Mouse (Mus musculus) forebrain, postnatal 0 days (tissue): ENCODE results near the gene 4930415O20Rik. TPM values are rescaled to one million over a fixed set of nuclear protein-coding genes. Genes with fewer than 3 reads are reported as not detected.

Experiments used
- ATAC-seq: fragments of 200-750 bp; cut with Nextera tagmentation; 2 replicates; pipeline ENCODE4 v1.8.0; 2017; ENCODE audit warnings: mild to moderate bottlenecking, moderate library complexity
- DNase-seq: peaks from one replicate; pipeline ENCODE4 v3.0.0-alpha.2; 2015
- H3K27ac ChIP-seq: fragments of 300-500 bp; sonication (generic); 2 replicates; pipeline ENCODE4 v1.5.1; 2014; ENCODE audit warnings: low read depth, mild to moderate bottlenecking, antibody characterized with exemption, low read length, moderate library complexity, mixed read lengths
- H3K27me3 ChIP-seq: fragments of 300-500 bp; sonication (generic); 2 replicates; pipeline ENCODE4 v1.6.1; 2014; ENCODE audit warnings: mild to moderate bottlenecking, low read length, mixed read lengths; ENCODE audit not compliant: insufficient read depth
- H3K36me3 ChIP-seq: fragments of 300-500 bp; sonication (generic); 2 replicates; pipeline ENCODE4 v1.6.1; 2014; ENCODE audit warnings: mild to moderate bottlenecking, moderate library complexity; ENCODE audit not compliant: insufficient read depth
- H3K4me1 ChIP-seq: fragments of 300-500 bp; sonication (generic); 2 replicates; pipeline ENCODE4 v1.6.1; 2014; ENCODE audit warnings: antibody characterized with exemption; ENCODE audit not compliant: insufficient read depth
- H3K4me2 ChIP-seq: fragments of 300-500 bp; sonication (generic); 2 replicates; pipeline ENCODE4 v1.6.1; 2014; ENCODE audit warnings: low read depth, mild to moderate bottlenecking, moderate library complexity
- H3K4me3 ChIP-seq: fragments of 300-500 bp; sonication (generic); 2 replicates; pipeline ENCODE4 v1.5.1; 2014; ENCODE audit warnings: low read depth, low read length, mixed read lengths
- H3K9ac ChIP-seq: fragments of 300-500 bp; sonication (generic); 2 replicates; pipeline ENCODE4 v1.6.1; 2014; ENCODE audit warnings: mild to moderate bottlenecking
- H3K9me3 ChIP-seq: fragments of 300-500 bp; sonication (generic); 2 replicates; pipeline ENCODE4 v1.6.1; 2016; ENCODE audit warnings: low read length
- CTCF ChIP-seq: sonication (generic); IDR thresholded peaks from 2 replicates; pipeline ENCODE4 v1.5.1; 2016; ENCODE audit warnings: antibody characterized with exemption, control low read depth, low read depth
- WGBS: fragments of 180-500 bp; shearing (Covaris S2); extraction: QIAGEN DNeasy Blood & Tissue Kit; methylation state at CpG from one replicate; pipeline ENCODE4 v1.1.7; 2014; 5-methylcytosine and 5-hydroxymethylcytosine counted together
- polyA plus RNA-seq: library from polyadenylated mRNA; unstranded; fragments of >200 nt; fragmentation: Nextera tagmentation; extraction: Ambion mirVana; gene quantifications from 2 replicates; pipeline ENCODE4 v1.2.1, GENCODE M21; 2015
- total RNA-seq: library from RNA; depleted of rRNA; stranded (reverse); fragments of >200 nt; gene quantifications from 2 replicates; pipeline ENCODE4 v1.2.3, GENCODE M21; 2014

Gene 4930415O20Rik
- total and polyA plus RNA-seq, 2 experiments from 2014 or later, result 0.51 TPM; not detected in 1

DNA sequence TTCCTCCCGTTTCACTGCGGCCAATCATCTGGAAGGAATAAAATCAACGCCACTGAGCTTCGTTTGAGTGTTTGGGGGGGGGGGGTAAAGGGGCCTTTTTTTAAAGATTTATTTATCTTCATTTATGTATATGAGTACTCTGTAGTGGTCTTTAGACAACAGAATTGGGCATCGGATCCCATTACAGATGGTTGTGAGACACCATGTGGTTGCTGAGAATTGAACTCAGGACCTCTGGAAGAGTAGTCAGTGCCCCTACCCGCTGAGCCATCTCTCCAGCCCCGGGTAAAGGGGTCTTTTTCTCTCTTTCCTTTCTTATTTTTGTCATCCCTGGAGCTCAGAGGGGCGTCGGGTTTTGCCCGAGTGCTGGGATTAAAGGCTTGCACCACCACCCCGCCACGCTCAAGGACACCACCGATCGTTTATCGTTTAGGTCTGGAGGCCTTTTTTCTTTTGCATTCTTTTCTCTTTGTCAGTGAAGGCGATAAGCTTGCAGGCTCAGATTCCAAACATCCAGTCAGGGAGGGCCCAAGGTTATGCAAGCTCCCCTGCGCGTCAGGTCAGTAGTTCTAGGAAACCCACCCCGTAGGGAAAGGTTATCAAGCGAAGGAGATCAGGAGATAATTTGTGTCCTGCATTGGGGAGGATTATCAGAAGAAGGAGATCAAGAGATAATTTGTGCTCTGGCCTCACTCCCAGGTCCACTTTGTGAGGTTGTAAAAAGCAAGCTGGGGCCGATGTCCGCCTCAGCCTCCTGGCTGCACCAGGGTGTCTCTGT is 2.4 kb upstream of the 4930415O20Rik start:
- Histone ChIP-seq H3K27ac (peak overlapping the region; percentile 96), H3K9ac (peak overlapping the region; percentile 85), H3K27me3 (no peaks in the 10 kb centered on the region), H3K9me3 (no peaks in the 10 kb centered on the region), H3K36me3 (no peaks in the 10 kb centered on the region), H3K4me3 (peak overlapping the region; percentile 56), H3K4me1 (peaks cover 13% of the 10 kb centered on the region), H3K4me2 (peak overlapping the region; percentile 57)
- ATAC-seq, result peak; percentile 6; the same call in 1 of the 2 replicates
- 9% methylated on average over 22 of the region's 22 CpGs for WGBS
- no peak for TF ChIP-seq CTCF
- DNase-seq, result no peak

DNA sequence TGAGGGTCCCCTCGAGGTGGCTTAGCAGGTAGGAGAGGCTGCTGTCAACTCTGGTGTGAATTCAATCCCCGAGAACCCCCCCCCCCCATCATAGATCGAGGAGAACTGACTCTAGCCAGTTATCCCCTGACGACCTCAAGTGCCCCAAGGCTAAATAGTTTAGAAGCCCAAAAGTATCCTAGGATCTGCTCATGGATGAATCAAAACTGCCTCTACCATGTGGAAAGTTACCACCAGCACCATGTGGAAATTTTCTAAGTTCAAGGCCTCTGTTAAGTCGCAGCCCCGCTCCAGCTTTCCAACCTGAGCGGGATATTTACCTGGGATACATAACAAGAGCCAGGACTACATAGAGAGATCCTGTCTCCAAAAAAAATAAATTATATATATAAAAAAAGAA is 1.6 kb upstream of the 4930415O20Rik start:
- Histone ChIP-seq H3K4me3 (0 out of 2 replicates have a peak overlapping the region, but pooled peaks have one; percentile 56), H3K4me2 (peak overlapping the region; percentile 57), H3K4me1 (peaks cover 13% of the 10 kb centered on the region), H3K36me3 (no peaks in the 10 kb centered on the region), H3K27ac (no peak overlapping the region), H3K9ac (no peak overlapping the region), H3K27me3 (no peaks in the 10 kb centered on the region), H3K9me3 (no peaks in the 10 kb centered on the region)
- ATAC-seq (no peak), DNase-seq (no peak)
- TF ChIP-seq CTCF, result no peak
- WGBS, result 68% methylated on average over 7 of the region's 7 CpGs

DNA sequence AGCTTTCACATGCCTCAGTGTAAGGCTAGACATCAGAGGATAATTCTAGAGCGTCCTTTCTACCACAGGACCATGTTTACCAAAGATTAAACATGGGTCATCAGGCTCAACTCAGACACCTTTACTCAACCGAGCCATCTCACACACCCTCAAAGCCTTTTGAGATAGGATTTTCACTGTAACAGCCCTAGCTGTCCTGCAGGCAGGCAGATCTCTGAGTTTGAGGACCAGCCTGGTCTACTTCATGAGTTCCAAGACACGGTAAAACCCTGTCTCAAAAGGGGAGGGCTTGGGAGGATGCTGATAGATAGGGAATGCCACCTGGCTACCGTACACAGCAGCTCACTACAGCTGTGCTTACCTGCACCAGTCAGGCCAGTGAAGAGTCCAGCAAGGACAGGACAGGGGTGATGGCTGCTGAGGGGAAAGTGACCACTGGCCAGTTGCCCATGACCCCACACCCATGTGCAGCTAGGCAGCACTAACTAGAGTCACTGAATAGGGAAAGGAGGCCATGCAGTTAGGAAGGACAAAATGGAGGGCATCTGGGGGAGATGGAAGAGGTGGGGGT is 924 bp upstream of the 4930415O20Rik start:
- DNase-seq, result no peak
- no peak; the same call in 1 of the 2 replicates for TF ChIP-seq CTCF

DNA sequence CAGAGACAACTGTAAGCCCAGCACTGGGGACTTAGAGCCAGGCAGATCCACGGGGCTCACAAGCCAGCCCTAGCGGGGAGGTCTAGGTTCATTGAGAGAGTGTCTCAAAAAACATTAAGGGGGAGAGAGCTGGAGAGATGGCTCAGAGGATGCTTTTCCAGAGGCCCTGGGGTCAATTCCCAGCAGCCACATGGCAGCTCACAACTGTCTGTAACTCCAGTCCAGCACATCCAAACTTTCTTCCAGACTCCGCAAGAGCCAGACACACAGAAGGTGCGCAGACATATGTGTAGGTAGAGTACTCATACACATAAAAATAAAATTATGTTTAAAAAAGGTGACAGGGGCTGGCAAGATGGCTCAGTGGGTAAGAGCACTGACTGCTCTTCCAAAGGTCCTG is 2.5 kb downstream of the 4930415O20Rik start:
- no peak for DNase-seq
- no peak overlapping the region for H3K4me3 ChIP-seq
- no peaks in the 10 kb centered on the region for H3K9me3 ChIP-seq
- no peak overlapping the region for H3K27ac ChIP-seq
- TF ChIP-seq CTCF, result no peak
- no peaks in the 10 kb centered on the region for H3K36me3 ChIP-seq
- no peaks in the 10 kb centered on the region; the same call in 1 of the 2 replicates for H3K27me3 ChIP-seq
- 78% methylated on average over 4 of the region's 4 CpGs for WGBS
- H3K9ac ChIP-seq, result no peak overlapping the region
- H3K4me2 ChIP-seq, result no peak overlapping the region
- H3K4me1 ChIP-seq, result peaks cover 5% of the 10 kb centered on the region
- ATAC-seq, result no peak

More for the DNA sequence above, 924 bp upstream of the 4930415O20Rik start:
- Histone ChIP-seq H3K36me3 (no peaks in the 10 kb centered on the region), H3K9me3 (no peaks in the 10 kb centered on the region), H3K4me2 (no peak overlapping the region), H3K27me3 (no peaks in the 10 kb centered on the region; the same call in 1 of the 2 replicates), H3K4me3 (no peak overlapping the region), H3K4me1 (peaks cover 13% of the 10 kb centered on the region), H3K27ac (no peak overlapping the region), H3K9ac (no peak overlapping the region)
- 82% methylated on average over 4 of the region's 4 CpGs for WGBS
- ATAC-seq, result no peak

DNA sequence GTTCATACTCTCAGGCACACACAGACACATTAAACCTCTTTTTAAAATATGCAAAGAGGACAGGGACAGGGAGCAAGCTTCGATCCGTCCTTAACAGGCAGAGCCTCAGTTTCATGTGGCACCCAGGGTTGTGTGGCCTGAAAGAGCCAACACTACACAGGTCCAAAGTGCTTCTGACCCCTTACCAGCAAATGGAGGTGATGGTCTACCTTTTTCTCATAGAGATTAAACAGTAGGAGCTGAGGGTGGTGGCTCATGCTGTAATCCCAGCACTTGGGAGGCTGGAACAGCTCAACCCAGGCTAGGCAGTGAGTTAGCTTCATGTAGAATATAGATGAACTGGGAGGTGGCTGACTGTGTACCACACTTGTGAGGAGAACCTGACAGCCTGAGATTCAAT is 8.5 kb downstream of the 4930415O20Rik start:
- no peak overlapping the region for H3K9ac ChIP-seq
- H3K36me3 ChIP-seq, result no peaks in the 10 kb centered on the region
- no peak for TF ChIP-seq CTCF
- H3K9me3 ChIP-seq, result no peaks in the 10 kb centered on the region
- no peaks in the 10 kb centered on the region; the same call in 1 of the 2 replicates for H3K27me3 ChIP-seq
- H3K4me2 ChIP-seq, result no peak overlapping the region
- 76% methylated on average over 2 of the region's 2 CpGs for WGBS
- no peak overlapping the region for H3K4me3 ChIP-seq
- ATAC-seq (no peak), DNase-seq (no peak)
- H3K4me1 ChIP-seq, result no peaks in the 10 kb centered on the region
- no peak overlapping the region for H3K27ac ChIP-seq

DNA sequence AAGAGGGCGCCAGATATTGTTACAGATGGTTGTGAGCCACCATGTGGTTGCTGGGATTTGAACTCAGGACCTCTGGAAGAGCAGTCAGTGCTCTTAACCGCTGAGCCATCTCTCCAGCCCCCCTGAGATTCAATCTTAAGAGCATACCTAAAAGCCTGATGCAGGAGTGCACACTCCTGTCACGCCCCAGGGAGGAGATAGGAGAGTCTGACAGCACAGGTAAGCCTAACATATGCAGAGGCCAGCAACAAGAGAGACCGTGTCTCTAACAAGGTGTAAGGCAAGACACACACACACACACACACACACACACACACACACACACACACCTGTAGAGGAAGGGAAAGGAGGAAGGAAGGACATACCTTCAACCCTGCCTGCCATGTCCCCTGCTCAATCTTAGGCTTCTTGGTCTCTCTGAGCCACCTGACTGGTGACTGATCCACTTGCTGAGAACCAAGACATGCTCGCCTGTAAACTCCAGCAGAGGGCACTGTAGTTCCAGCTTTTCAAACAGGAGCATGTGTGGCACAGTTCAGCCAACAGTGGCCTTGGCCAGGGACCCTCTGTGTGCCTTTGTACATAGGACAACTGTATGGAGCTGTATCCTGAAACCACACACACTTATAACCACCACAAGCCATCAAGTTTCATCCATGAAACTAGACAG is 9.1 kb downstream of the 4930415O20Rik start:
- H3K27me3 ChIP-seq, result no peaks in the 10 kb centered on the region
- ATAC-seq (peak; percentile 93), DNase-seq (peak; percentile 88)
- WGBS, result 40% methylated on average over 5 of the region's 5 CpGs
- H3K27ac ChIP-seq, result no peak overlapping the region
- no peaks in the 10 kb centered on the region for H3K36me3 ChIP-seq
- no peaks in the 10 kb centered on the region for H3K4me1 ChIP-seq
- TF ChIP-seq CTCF, result peak; percentile 94
- no peak overlapping the region for H3K4me3 ChIP-seq
- H3K4me2 ChIP-seq, result no peak overlapping the region
- no peaks in the 10 kb centered on the region for H3K9me3 ChIP-seq
- H3K9ac ChIP-seq, result no peak overlapping the region
